Mouse (Mus musculus): Measurements from ENCODE around the gene Gm20671. TPM values are rescaled to one million over a fixed set of nuclear protein-coding genes. Genes with fewer than 3 reads are reported as not detected.
"Not testable (repeated sequence)": the region's sequence is repeated elsewhere in the genome, so short reads cannot be mapped to it uniquely, and the experiment has no call there.

Gm20671 gene
- polyA plus RNA-seq, 1 experiment: 26.3 TPM

DNA sequence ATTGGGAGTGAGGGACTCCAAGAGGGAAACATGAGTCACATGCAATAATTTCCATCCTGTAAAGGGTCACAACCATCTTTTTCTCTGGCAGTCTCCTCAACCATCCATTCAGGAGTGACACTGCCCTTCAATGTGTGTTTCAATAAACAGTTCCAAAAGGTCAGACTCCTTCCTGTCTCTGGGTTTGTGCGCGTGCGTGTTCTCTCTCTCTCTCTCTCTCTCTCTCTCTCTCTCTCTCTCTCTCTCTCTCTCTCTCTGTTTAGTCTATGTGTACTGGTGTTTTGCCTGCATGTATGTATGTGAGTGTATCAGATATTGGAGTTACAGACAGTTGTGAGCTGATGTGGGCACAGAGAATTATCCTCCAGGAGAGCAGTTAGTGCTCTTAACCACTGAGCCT lies 59.9 kb downstream of the Gm20671 start:
- no peak for DNase-seq
- WGBS: 88% methylated on average over 3 of the region's 3 CpGs
- TF ChIP-seq CTCF (IDR thresholded peaks at IDR 0.05; ENCODE audit: borderline replicate concordance, control insufficient read depth, extremely low read depth, insufficient read depth, low read length, poor library complexity) (no peak), POLR2A (IDR thresholded peaks at IDR 0.05; ENCODE audit: control insufficient read depth, extremely low read depth, insufficient read depth, low read length, poor library complexity) (no peak)
- H3K36me3 ChIP-seq (ENCODE audit: control insufficient read depth, insufficient read depth, low read length): no peaks in the 10 kb centered on the region
- H3K4me3 ChIP-seq (ENCODE audit: control insufficient read depth, insufficient read depth, low read length): no peak overlapping the region
- 0 out of 2 replicates have a peak, but pooled peaks cover 2% of the 10 kb centered on the region for H3K4me1 ChIP-seq (replicated peaks; ENCODE audit: control insufficient read depth, insufficient read depth, low read length)
- no peaks in the 10 kb centered on the region for H3K27me3 ChIP-seq (ENCODE audit: control insufficient read depth, insufficient read depth, low read length)
- no peak overlapping the region for H3K27ac ChIP-seq (ENCODE audit: control insufficient read depth, insufficient read depth, low read length)

DNA sequence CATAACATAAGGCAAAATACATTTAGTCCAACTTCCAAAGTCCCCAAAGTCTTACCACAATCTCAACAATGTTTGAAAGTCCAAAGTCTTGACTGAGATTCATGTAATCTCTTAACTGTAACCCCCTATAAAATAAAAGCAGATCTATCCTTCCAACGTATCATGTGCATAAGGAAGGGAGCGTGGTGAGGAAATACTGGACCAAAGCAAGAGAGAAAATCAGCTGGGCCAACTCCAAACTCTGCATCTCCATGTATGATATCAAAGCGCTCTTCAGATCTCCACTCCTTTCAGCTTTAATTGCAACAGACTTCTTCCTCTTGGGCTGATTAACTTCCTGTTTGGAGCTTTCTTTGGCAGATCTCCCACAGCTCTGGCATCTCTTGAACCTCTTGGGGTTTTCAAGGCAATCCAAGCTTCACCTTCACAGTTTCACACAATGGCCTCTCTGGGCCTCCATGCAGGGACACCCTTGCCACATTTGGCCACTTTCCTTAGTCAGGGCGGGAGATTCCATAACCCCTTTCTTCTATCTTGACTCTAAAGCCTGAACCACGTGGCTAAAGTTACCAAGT lies 65.3 kb downstream of the Gm20671 start:
- no peak overlapping the region for H3K4me3 ChIP-seq (ENCODE audit: control insufficient read depth, insufficient read depth, low read length)
- H3K27ac ChIP-seq (ENCODE audit: control insufficient read depth, insufficient read depth, low read length): no peak overlapping the region
- no peaks in the 10 kb centered on the region for H3K36me3 ChIP-seq (ENCODE audit: control insufficient read depth, insufficient read depth, low read length)
- H3K27me3 ChIP-seq (ENCODE audit: control insufficient read depth, insufficient read depth, low read length): no peaks in the 10 kb centered on the region
- 59% methylated on average over 5 of the region's 5 CpGs for WGBS
- no peak for DNase-seq
- H3K4me1 ChIP-seq (replicated peaks; ENCODE audit: control insufficient read depth, insufficient read depth, low read length): no peaks in the 10 kb centered on the region
- TF ChIP-seq CTCF (IDR thresholded peaks at IDR 0.05; ENCODE audit: borderline replicate concordance, control insufficient read depth, extremely low read depth, insufficient read depth, low read length, poor library complexity) (no peak), POLR2A (IDR thresholded peaks at IDR 0.05; ENCODE audit: control insufficient read depth, extremely low read depth, insufficient read depth, low read length, poor library complexity) (no peak)

DNA sequence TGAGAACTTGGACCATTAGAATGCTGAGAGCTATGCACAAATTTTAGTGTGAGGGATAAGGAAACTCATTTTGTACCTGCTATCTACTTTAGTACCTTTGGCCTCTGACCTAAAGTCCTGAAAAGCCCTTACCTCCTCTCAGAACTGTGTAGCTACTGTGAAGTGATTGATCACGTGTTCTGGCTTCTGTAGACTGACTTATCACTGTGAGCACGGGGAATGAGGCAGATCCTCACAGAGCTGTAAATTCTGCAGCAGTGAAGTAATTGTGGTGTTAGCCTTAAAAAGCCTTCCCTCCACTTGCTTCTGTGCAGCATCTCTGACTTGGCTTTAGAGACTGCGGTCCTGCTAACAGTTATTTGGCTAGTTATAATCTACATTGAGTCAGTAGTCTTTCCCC lies 66.1 kb downstream of the Gm20671 start:
- no peak overlapping the region for H3K4me3 ChIP-seq (ENCODE audit: control insufficient read depth, insufficient read depth, low read length)
- no peak for DNase-seq
- H3K36me3 ChIP-seq (ENCODE audit: control insufficient read depth, insufficient read depth, low read length): no peaks in the 10 kb centered on the region
- TF ChIP-seq POLR2A (IDR thresholded peaks at IDR 0.05; ENCODE audit: control insufficient read depth, extremely low read depth, insufficient read depth, low read length, poor library complexity): no peak
- no peak for TF ChIP-seq CTCF (IDR thresholded peaks at IDR 0.05; ENCODE audit: borderline replicate concordance, control insufficient read depth, extremely low read depth, insufficient read depth, low read length, poor library complexity)
- H3K27me3 ChIP-seq (ENCODE audit: control insufficient read depth, insufficient read depth, low read length): no peaks in the 10 kb centered on the region
- H3K4me1 ChIP-seq (replicated peaks; ENCODE audit: control insufficient read depth, insufficient read depth, low read length): no peaks in the 10 kb centered on the region
- no peak overlapping the region for H3K27ac ChIP-seq (ENCODE audit: control insufficient read depth, insufficient read depth, low read length)
- WGBS: 96% methylated on average over 3 of the region's 3 CpGs

DNA sequence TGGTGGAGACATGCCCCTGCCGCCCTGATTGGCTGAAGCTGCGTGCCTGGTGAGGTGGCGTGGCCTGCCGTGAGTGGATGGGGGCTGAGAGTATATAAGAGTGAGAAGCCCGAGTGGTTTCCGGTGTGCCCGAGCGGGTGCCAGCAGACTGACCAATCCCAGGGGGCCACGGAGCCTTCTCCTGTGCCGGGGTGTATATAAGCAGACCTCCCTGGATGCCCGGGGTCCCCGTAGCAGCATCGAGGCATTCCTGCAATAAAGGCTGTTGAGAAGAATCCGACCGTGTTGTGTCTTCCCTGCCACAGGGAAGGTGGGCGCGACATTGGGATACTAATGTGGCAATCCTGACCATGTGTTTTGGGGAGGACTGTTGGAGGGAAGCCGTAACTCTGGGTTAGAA lies 66.6 kb downstream of the Gm20671 start:
- H3K27ac ChIP-seq (ENCODE audit: control insufficient read depth, insufficient read depth, low read length); H3K4me3 ChIP-seq (ENCODE audit: control insufficient read depth, insufficient read depth, low read length); H3K4me1 ChIP-seq (replicated peaks; ENCODE audit: control insufficient read depth, insufficient read depth, low read length); H3K27me3 ChIP-seq (ENCODE audit: control insufficient read depth, insufficient read depth, low read length); DNase-seq; H3K36me3 ChIP-seq (ENCODE audit: control insufficient read depth, insufficient read depth, low read length): not testable (repeated sequence)
- 97% methylated on average over 18 of the region's 18 CpGs for WGBS

DNA sequence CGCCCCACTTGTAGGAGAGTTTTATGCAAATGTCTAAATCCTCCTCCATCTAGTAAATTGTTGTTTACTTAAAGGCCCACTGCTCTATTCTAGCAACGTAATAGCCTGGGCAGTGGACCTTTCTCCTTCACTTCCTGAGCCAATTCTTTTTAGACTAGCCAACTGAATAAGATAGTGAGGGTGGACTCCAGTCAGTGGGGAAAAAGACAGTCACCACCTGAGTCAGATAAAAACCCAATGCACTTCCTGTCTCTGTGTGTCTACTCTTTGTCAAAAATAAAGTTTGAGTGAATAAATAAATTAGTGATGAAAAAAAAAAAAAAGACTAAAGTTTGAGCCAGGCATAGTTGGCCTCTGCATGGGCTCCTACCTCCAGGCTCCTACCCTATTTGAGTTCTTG lies 67.2 kb downstream of the Gm20671 start:
- 85% methylated on average over 2 of the region's 2 CpGs for WGBS
- H3K36me3 ChIP-seq (ENCODE audit: control insufficient read depth, insufficient read depth, low read length): no peaks in the 10 kb centered on the region
- H3K27me3 ChIP-seq (ENCODE audit: control insufficient read depth, insufficient read depth, low read length): no peaks in the 10 kb centered on the region
- TF ChIP-seq POLR2A (IDR thresholded peaks at IDR 0.05; ENCODE audit: control insufficient read depth, extremely low read depth, insufficient read depth, low read length, poor library complexity) (no peak), CTCF (IDR thresholded peaks at IDR 0.05; ENCODE audit: borderline replicate concordance, control insufficient read depth, extremely low read depth, insufficient read depth, low read length, poor library complexity) (no peak)
- no peaks in the 10 kb centered on the region for H3K4me1 ChIP-seq (replicated peaks; ENCODE audit: control insufficient read depth, insufficient read depth, low read length)
- no peak overlapping the region for H3K4me3 ChIP-seq (ENCODE audit: control insufficient read depth, insufficient read depth, low read length)
- DNase-seq: no peak
- H3K27ac ChIP-seq (ENCODE audit: control insufficient read depth, insufficient read depth, low read length): no peak overlapping the region

DNA sequence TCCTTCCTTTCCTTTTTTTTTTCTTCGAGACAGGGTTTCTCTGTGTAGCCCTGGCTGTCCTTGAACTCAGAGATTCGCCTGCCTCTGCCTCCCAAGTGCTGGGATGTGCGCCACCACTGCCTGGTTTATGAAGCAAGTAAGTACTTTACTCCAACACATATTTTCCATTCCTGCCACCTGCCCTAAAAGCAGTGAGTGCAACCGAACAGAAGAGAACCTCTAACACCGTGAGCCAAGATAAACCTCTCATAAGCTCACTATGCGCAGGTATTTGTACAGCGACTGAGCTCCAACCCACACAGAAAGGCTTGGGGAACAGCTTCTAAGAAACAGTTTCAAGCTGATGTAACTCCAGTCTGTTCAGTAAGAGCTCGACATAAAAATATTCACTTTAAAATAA lies 70.8 kb downstream of the Gm20671 start:
- peaks cover 11% of the 10 kb centered on the region for H3K4me1 ChIP-seq (replicated peaks; ENCODE audit: control insufficient read depth, insufficient read depth, low read length)
- DNase-seq: no peak

DNA sequence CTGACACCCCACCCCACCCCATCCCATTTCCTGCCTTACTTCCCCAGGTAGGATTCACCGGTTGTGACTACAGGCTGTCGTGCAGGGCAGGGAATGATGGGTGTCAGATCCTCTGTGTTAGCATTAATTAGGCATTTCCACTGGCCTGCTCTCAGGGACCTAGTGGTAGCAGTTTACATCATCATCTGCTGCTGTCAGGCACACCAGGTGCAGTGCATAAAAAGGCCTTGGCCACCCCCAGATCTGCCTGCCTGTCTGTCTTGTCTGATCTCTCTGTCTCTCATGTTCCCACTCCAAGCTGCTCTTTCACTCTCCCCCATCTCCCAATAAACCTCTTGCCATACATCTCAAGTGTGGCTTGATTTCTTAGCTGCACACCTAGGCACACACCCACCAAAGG lies 75.2 kb downstream of the Gm20671 start:
- no peak for DNase-seq
- 84% methylated on average over 2 of the region's 2 CpGs for WGBS
- no peak overlapping the region for H3K27ac ChIP-seq (ENCODE audit: control insufficient read depth, insufficient read depth, low read length)
- TF ChIP-seq CTCF (IDR thresholded peaks at IDR 0.05; ENCODE audit: borderline replicate concordance, control insufficient read depth, extremely low read depth, insufficient read depth, low read length, poor library complexity) (no peak), POLR2A (IDR thresholded peaks at IDR 0.05; ENCODE audit: control insufficient read depth, extremely low read depth, insufficient read depth, low read length, poor library complexity) (no peak)
- H3K36me3 ChIP-seq (ENCODE audit: control insufficient read depth, insufficient read depth, low read length): no peaks in the 10 kb centered on the region
- H3K4me3 ChIP-seq (ENCODE audit: control insufficient read depth, insufficient read depth, low read length): no peak overlapping the region
- peaks cover 27% of the 10 kb centered on the region for H3K4me1 ChIP-seq (replicated peaks; ENCODE audit: control insufficient read depth, insufficient read depth, low read length)
- H3K27me3 ChIP-seq (ENCODE audit: control insufficient read depth, insufficient read depth, low read length): no peaks in the 10 kb centered on the region

More for the DNA sequence above, 70.8 kb downstream of the Gm20671 start:
- 94% methylated on average over 8 of the region's 8 CpGs for WGBS
- Histone ChIP-seq H3K36me3 (ENCODE audit: control insufficient read depth, insufficient read depth, low read length) (no peaks in the 10 kb centered on the region), H3K4me3 (ENCODE audit: control insufficient read depth, insufficient read depth, low read length) (no peak overlapping the region), H3K27ac (ENCODE audit: control insufficient read depth, insufficient read depth, low read length) (no peak overlapping the region), H3K27me3 (ENCODE audit: control insufficient read depth, insufficient read depth, low read length) (no peaks in the 10 kb centered on the region)
- TF ChIP-seq POLR2A (IDR thresholded peaks at IDR 0.05; ENCODE audit: control insufficient read depth, extremely low read depth, insufficient read depth, low read length, poor library complexity): no peak
- TF ChIP-seq CTCF (IDR thresholded peaks at IDR 0.05; ENCODE audit: borderline replicate concordance, control insufficient read depth, extremely low read depth, insufficient read depth, low read length, poor library complexity): no peak

All from thymus, adult 2 months (tissue).